Mouse (Mus musculus) neural tube, embryonic 15.5 days (tissue): ENCODE data around the gene Aatk. TPM values are rescaled to one million over a fixed set of nuclear protein-coding genes. Genes with fewer than 3 reads are reported as not detected.

ENCODE experiments used
- ATAC-seq: fragments of 200-750 bp; cut with Nextera tagmentation; 2 replicates; pipeline ENCODE4 v1.8.0; 2017; ENCODE audit warnings: mild to moderate bottlenecking, moderate TSS enrichment, moderate library complexity; ENCODE audit not compliant: low FRiP score
- H3K27ac ChIP-seq: fragments of 300-500 bp; sonication (generic); replicated peaks from 2 replicates; pipeline ENCODE4 v1.5.1; 2015; ENCODE audit warnings: mild to moderate bottlenecking, inconsistent platforms
- H3K27me3 ChIP-seq: fragments of 300-500 bp; sonication (generic); replicated peaks from 2 replicates; pipeline ENCODE4 v1.6.1; 2015; ENCODE audit warnings: inconsistent platforms
- H3K36me3 ChIP-seq: fragments of 300-500 bp; sonication (generic); 2 replicates; pipeline ENCODE4 v1.6.1; 2015; ENCODE audit warnings: inconsistent platforms
- H3K4me1 ChIP-seq: fragments of 300-500 bp; sonication (generic); 2 replicates; pipeline ENCODE4 v1.6.1; 2015; ENCODE audit warnings: inconsistent platforms
- H3K4me2 ChIP-seq: fragments of 300-500 bp; sonication (generic); 2 replicates; pipeline ENCODE4 v1.6.1; 2015; ENCODE audit warnings: inconsistent platforms, mild to moderate bottlenecking, moderate library complexity
- H3K4me3 ChIP-seq: fragments of 300-500 bp; sonication (generic); replicated peaks from 2 replicates; pipeline ENCODE4 v1.5.1; 2015; ENCODE audit warnings: mild to moderate bottlenecking, inconsistent platforms
- H3K9ac ChIP-seq: fragments of 300-500 bp; sonication (generic); replicated peaks from 2 replicates; pipeline ENCODE4 v1.6.1; 2015; ENCODE audit warnings: mild to moderate bottlenecking, inconsistent platforms
- H3K9me3 ChIP-seq: fragments of 300-500 bp; sonication (generic); replicated peaks from 2 replicates; pipeline ENCODE4 v1.6.1; 2016; ENCODE audit warnings: inconsistent platforms
- WGBS: fragments of 180-500 bp; shearing (Covaris S2); methylation state at CpG from one replicate; pipeline ENCODE4 v1.1.7; 2015; ENCODE audit warnings: mixed read lengths; 5-methylcytosine and 5-hydroxymethylcytosine counted together
- polyA plus RNA-seq: library from polyadenylated mRNA; unstranded; fragments of >200 nt; fragmentation: Nextera tagmentation; extraction: Ambion mirVana; gene quantifications from 2 replicates; pipeline ENCODE4 v1.2.1, GENCODE M21; 2015

Aatk gene
- polyA plus RNA-seq, 1 experiment from 2014 or later, result 46.2 TPM

- Histone ChIP-seq H3K4me3 (no peak overlapping the region), H3K9ac (no peak overlapping the region), H3K4me2 (no peak overlapping the region), H3K4me1 (peaks cover 29% of the 10 kb centered on the region), H3K36me3 (no peaks in the 10 kb centered on the region), H3K27ac (no peak overlapping the region), H3K27me3 (no peaks in the 10 kb centered on the region), H3K9me3 (no peaks in the 10 kb centered on the region)
- no peak for ATAC-seq
- 78% methylated on average over 5 of the region's 5 CpGs for WGBS
Observed at GRCm38 (mm10) chr11:120034762-120035161, 12.2 kb downstream of the Aatk start.

GRCm38 (mm10) chr11:120034306-120034705 is 12.7 kb downstream of the Aatk start:
- ATAC-seq, result no peak
- H3K9me3 ChIP-seq, result no peaks in the 10 kb centered on the region
- no peak overlapping the region for H3K9ac ChIP-seq
- 45% methylated on average over 3 of the region's 3 CpGs for WGBS
- no peak overlapping the region for H3K4me3 ChIP-seq
- no peaks in the 10 kb centered on the region for H3K36me3 ChIP-seq
- H3K4me1 ChIP-seq, result peaks cover 26% of the 10 kb centered on the region
- no peaks in the 10 kb centered on the region for H3K27me3 ChIP-seq
- H3K27ac ChIP-seq, result no peak overlapping the region; the same call in 1 of the 2 replicates
- H3K4me2 ChIP-seq, result no peak overlapping the region

GRCm38 (mm10) chr11:120033473-120033872 is 13.5 kb downstream of the Aatk start:
- no peaks in the 10 kb centered on the region for H3K27me3 ChIP-seq
- WGBS, result 79% methylated on average over 3 of the region's 3 CpGs
- H3K4me3 ChIP-seq, result no peak overlapping the region
- ATAC-seq, result no peak
- H3K4me2 ChIP-seq, result no peak overlapping the region
- peaks cover 25% of the 10 kb centered on the region; the same call in 1 of the 2 replicates for H3K4me1 ChIP-seq
- no peaks in the 10 kb centered on the region for H3K36me3 ChIP-seq
- no peak overlapping the region for H3K27ac ChIP-seq
- H3K9ac ChIP-seq, result no peak overlapping the region
- H3K9me3 ChIP-seq, result no peaks in the 10 kb centered on the region

GRCm38 (mm10) chr11:120032052-120032451 is 14.9 kb downstream of the Aatk start:
- H3K27me3 ChIP-seq, result no peaks in the 10 kb centered on the region
- H3K4me3 ChIP-seq, result no peak overlapping the region
- ATAC-seq, result no peak
- H3K4me2 ChIP-seq, result no peak overlapping the region
- no peak overlapping the region for H3K27ac ChIP-seq
- no peaks in the 10 kb centered on the region for H3K36me3 ChIP-seq
- H3K9ac ChIP-seq, result no peak overlapping the region
- WGBS, result 67% methylated on average over 8 of the region's 8 CpGs
- peaks cover 26% of the 10 kb centered on the region; the same call in 1 of the 2 replicates for H3K4me1 ChIP-seq
- H3K9me3 ChIP-seq, result no peaks in the 10 kb centered on the region

GRCm38 (mm10) chr11:120030145-120030901 is 16.6 kb downstream of the Aatk start:
- no peak overlapping the region for H3K4me2 ChIP-seq
- WGBS, result 33% methylated on average over 10 of the region's 10 CpGs
- H3K4me3 ChIP-seq, result no peak overlapping the region
- no peaks in the 10 kb centered on the region for H3K9me3 ChIP-seq
- no peaks in the 10 kb centered on the region for H3K36me3 ChIP-seq
- no peaks in the 10 kb centered on the region for H3K27me3 ChIP-seq
- H3K27ac ChIP-seq, result no peak overlapping the region
- peaks cover 26% of the 10 kb centered on the region; the same call in 1 of the 2 replicates for H3K4me1 ChIP-seq
- peak; percentile 28; the same call in 1 of the 2 replicates for ATAC-seq
- no peak overlapping the region for H3K9ac ChIP-seq

GRCm38 (mm10) chr11:120029431-120030144 is 17.4 kb downstream of the Aatk start:
- no peaks in the 10 kb centered on the region for H3K36me3 ChIP-seq
- no peaks in the 10 kb centered on the region for H3K9me3 ChIP-seq
- 58% methylated on average over 9 of the region's 9 CpGs for WGBS
- H3K4me3 ChIP-seq, result no peak overlapping the region
- H3K9ac ChIP-seq, result no peak overlapping the region
- no peak overlapping the region for H3K27ac ChIP-seq
- peaks cover 24% of the 10 kb centered on the region; the same call in 1 of the 2 replicates for H3K4me1 ChIP-seq
- H3K27me3 ChIP-seq, result no peaks in the 10 kb centered on the region
- no peak overlapping the region for H3K4me2 ChIP-seq
- ATAC-seq, result no peak

- Histone ChIP-seq H3K9ac (no peak overlapping the region), H3K9me3 (no peaks in the 10 kb centered on the region), H3K36me3 (no peaks in the 10 kb centered on the region), H3K4me3 (no peak overlapping the region), H3K4me1 (peaks cover 32% of the 10 kb centered on the region), H3K27ac (no peak overlapping the region), H3K27me3 (no peaks in the 10 kb centered on the region), H3K4me2 (no peak overlapping the region)
- WGBS, result 46% methylated on average over 18 of the region's 18 CpGs
- no peak for ATAC-seq
Observed at GRCm38 (mm10) chr11:120028319-120029092, 18.5 kb downstream of the Aatk start.

- Histone ChIP-seq H3K9ac (no peak overlapping the region), H3K4me2 (no peak overlapping the region), H3K27ac (no peak overlapping the region), H3K4me1 (peaks cover 43% of the 10 kb centered on the region), H3K27me3 (no peaks in the 10 kb centered on the region), H3K9me3 (no peaks in the 10 kb centered on the region), H3K36me3 (no peaks in the 10 kb centered on the region), H3K4me3 (no peak overlapping the region)
- ATAC-seq, result no peak
- 80% methylated on average over 3 of the region's 3 CpGs for WGBS
Observed at GRCm38 (mm10) chr11:120026941-120027340, 20.0 kb downstream of the Aatk start.

- Histone ChIP-seq H3K27ac (peak overlapping the region; percentile 75), H3K36me3 (0 out of 2 replicates have a peak, but pooled peaks cover 8% of the 10 kb centered on the region), H3K4me3 (no peak overlapping the region), H3K9me3 (no peaks in the 10 kb centered on the region), H3K4me1 (peaks cover 31% of the 10 kb centered on the region), H3K27me3 (no peaks in the 10 kb centered on the region), H3K4me2 (0 out of 2 replicates have a peak overlapping the region, but pooled peaks have one; percentile 15), H3K9ac (peak overlapping the region; percentile 42)
- WGBS, result 31% methylated on average over 12 of the region's 12 CpGs
- ATAC-seq, result peak; percentile 81
Observed at GRCm38 (mm10) chr11:120022841-120023240, 24.1 kb downstream of the Aatk start.

- Histone ChIP-seq H3K27me3 (no peaks in the 10 kb centered on the region), H3K27ac (peak overlapping the region; percentile 75; the same call in 1 of the 2 replicates), H3K9ac (no peak overlapping the region), H3K4me1 (peaks cover 31% of the 10 kb centered on the region), H3K4me3 (no peak overlapping the region), H3K9me3 (no peaks in the 10 kb centered on the region), H3K4me2 (no peak overlapping the region), H3K36me3 (0 out of 2 replicates have a peak, but pooled peaks cover 8% of the 10 kb centered on the region)
- ATAC-seq, result no peak
- WGBS, result 49% methylated on average over 8 of the region's 8 CpGs
Observed at GRCm38 (mm10) chr11:120022216-120022615, 24.8 kb downstream of the Aatk start.

GRCm38 (mm10) chr11:120021367-120021766 is 25.6 kb downstream of the Aatk start:
- Histone ChIP-seq H3K4me3 (no peak overlapping the region), H3K36me3 (0 out of 2 replicates have a peak, but pooled peaks cover 8% of the 10 kb centered on the region), H3K4me1 (peaks cover 31% of the 10 kb centered on the region), H3K9ac (no peak overlapping the region), H3K4me2 (no peak overlapping the region), H3K9me3 (no peaks in the 10 kb centered on the region), H3K27ac (no peak overlapping the region), H3K27me3 (no peaks in the 10 kb centered on the region)
- 92% methylated on average over 16 of the region's 16 CpGs for WGBS
- no peak for ATAC-seq
